Mouse (Mus musculus) olfactory bulb, adult 2 months (tissue): ENCODE data around the gene Hist1h2ab.

Experiments
- CTCF ChIP-seq: fragments of 200-500 bp; IDR thresholded peaks from 2 replicates; pipeline ENCODE4 v1.5.1; 2012; ENCODE audit warnings: low read depth, mild to moderate bottlenecking, low read length, moderate library complexity; ENCODE audit not compliant: insufficient read depth
- POLR2A ChIP-seq: fragments of 200-500 bp; IDR thresholded peaks from 2 replicates; pipeline ENCODE4 v1.6.1; 2012; ENCODE audit warnings: mild to moderate bottlenecking, low read depth, low read length, moderate library complexity; ENCODE audit not compliant: insufficient read depth

DNA sequence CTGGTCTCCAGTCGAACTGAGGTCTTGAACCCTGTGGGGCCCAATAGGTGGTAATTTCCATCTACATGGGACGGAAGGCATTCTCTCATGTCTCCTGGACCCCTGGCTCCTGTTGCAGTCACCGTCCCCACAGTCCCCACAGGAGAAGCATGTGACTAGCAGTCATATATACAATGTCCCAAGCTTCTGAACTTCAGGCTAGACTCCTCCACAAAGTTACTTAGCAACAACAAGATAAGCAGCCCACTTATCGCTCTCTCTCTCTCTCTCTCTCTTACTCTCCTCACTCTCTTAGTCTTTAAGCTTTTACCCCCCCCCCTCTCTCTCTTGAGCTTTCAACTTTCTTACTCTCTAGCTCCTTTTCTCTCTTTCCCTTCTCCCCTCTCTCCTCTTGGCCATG lies 26.7 kb upstream of the Hist1h2ab start:
- TF ChIP-seq CTCF (no peak), POLR2A (no peak)
